Mouse (Mus musculus) skeletal muscle tissue, postnatal 0 days (tissue): ENCODE data around the gene Cyp2ab1. TPM values are rescaled to one million over a fixed set of nuclear protein-coding genes. Genes with fewer than 3 reads are reported as not detected.

Experiments used
- polyA plus RNA-seq: library from polyadenylated mRNA; unstranded; fragments of >200 nt; fragmentation: Nextera tagmentation; extraction: Ambion mirVana; gene quantifications from 2 replicates; pipeline ENCODE4 v1.2.1, GENCODE M21; 2015

Cyp2ab1 gene
- 0.12 and 0.38 TPM in 2 replicates for polyA plus RNA-seq

DNA sequence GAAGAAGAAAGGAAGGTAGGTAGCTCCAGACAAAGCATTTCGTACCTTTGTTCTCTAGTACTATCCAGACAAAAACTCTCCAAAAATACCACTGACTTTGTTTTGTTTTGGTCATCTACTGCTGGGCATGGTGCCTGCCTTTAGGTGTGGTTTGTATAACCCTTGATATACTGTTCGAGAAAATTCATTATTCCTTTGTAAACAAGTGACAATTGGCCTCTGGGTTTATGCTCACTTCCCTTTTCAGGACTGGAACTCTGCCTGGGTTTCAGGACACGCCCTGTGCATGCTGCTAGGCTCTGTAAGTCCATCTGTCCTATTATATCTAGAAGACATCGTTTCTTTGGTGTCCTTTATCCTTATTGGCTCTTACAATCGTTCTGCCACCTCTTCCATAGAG is at the start of gene Cyp2ab1:
Cyp2ab1 (minus strand) TSS at position 119 of the 400 bp plus-strand sequence.

DNA sequence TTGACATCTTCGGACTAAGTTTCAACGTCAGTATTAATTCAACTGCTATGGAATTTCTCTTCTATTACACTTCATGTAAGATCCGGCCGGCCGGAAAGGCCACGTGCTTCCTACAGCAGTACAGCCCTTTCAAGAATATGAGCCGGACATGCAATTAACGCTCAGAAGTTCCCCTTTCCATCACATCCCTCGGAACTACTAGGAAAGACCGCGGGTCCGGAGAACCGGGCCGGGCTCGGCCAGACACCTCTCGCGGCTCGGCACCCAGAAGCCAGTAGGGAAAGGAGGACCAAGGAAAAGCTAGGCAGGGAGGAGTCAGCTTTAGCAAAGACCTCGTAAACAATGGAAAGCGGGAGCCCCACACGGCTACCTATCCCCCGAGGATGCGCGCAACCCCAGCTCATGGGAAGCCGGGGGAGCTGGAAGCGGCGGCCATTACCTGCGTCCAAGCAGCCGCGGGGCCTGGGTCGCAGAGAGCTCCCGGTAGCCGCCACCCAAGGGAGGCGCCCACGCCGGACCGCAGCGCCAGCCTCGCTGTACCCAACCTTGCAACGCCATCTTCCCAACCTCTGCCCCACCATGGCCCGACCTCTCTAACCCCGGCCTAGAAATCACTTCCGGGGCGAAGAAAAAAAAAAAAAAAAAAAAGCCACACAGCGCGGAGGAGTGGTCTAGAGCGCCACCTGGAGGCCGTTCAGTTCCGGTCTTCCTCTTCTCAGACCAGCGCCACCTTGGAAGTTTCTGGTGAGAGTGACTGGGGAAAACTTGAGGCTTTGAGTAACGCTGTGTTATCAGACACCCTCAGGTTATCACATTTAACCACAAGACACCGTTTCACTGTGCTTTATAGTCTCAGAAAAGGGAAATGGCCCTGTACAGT is 23.2 kb downstream of the Cyp2ab1 start, which contains the start of gene Parl:
Parl (minus strand) TSS at position 618 of the 880 bp plus-strand sequence.

Other genes starting within 250 kb of the Cyp2ab1 start
- gene Klhl24, start 227.9 kb downstream of the Cyp2ab1 start, polyA plus RNA-seq, result 48.8 and 66.1 TPM in 2 replicates
- gene Yeats2, start 184.3 kb downstream of the Cyp2ab1 start, polyA plus RNA-seq, result 6.7 and 7.8 TPM in 2 replicates
- gene Map6d1, start 84.0 kb downstream of the Cyp2ab1 start, polyA plus RNA-seq, result 0.13 and 0.24 TPM in 2 replicates
- 68.9 and 79.8 TPM in 2 replicates for gene Parl, start 23.0 kb downstream of the Cyp2ab1 start, polyA plus RNA-seq
- gene Abcc5, start 101.0 kb upstream of the Cyp2ab1 start, polyA plus RNA-seq, result 28.1 and 28.5 TPM in 2 replicates
- gene Eif2b5, start 173.4 kb upstream of the Cyp2ab1 start, polyA plus RNA-seq, result 53.9 and 55.8 TPM in 2 replicates
- gene Dvl3, start 191.6 kb upstream of the Cyp2ab1 start, polyA plus RNA-seq, result 12.8 and 13.1 TPM in 2 replicates
- gene Ap2m1, start 210.1 kb upstream of the Cyp2ab1 start, polyA plus RNA-seq, result 301 and 348 TPM in 2 replicates
- 48.5 and 53.1 TPM in 2 replicates for gene Abcf3, start 223.2 kb upstream of the Cyp2ab1 start, polyA plus RNA-seq